Mouse (Mus musculus) liver, embryonic 12.5 days (tissue): ENCODE measurements around the gene Cib4. TPM values are rescaled to one million over a fixed set of nuclear protein-coding genes. Genes with fewer than 3 reads are reported as not detected.

ENCODE experiments used
- ATAC-seq: fragments of 200-750 bp; cut with Nextera tagmentation; 2 replicates; pipeline ENCODE4 v1.8.0; 2017; ENCODE audit warnings: moderate number of reproducible peaks, mild to moderate bottlenecking, moderate library complexity
- H3K27ac ChIP-seq: fragments of 300-500 bp; sonication (generic); 2 replicates; pipeline ENCODE4 v1.5.1; 2016; ENCODE audit warnings: mild to moderate bottlenecking
- H3K27me3 ChIP-seq: fragments of 300-500 bp; sonication (generic); replicated peaks from 2 replicates; pipeline ENCODE4 v1.6.1; 2016; ENCODE audit warnings: mild to moderate bottlenecking, moderate library complexity
- H3K36me3 ChIP-seq: fragments of 300-500 bp; sonication (generic); 2 replicates; pipeline ENCODE4 v1.6.1; 2016; ENCODE audit warnings: mild to moderate bottlenecking, moderate library complexity
- H3K4me1 ChIP-seq: fragments of 300-500 bp; sonication (generic); 2 replicates; pipeline ENCODE4 v1.6.1; 2016
- H3K4me2 ChIP-seq: fragments of 300-500 bp; sonication (generic); 2 replicates; pipeline ENCODE4 v1.6.1; 2016; ENCODE audit warnings: mild to moderate bottlenecking, moderate library complexity
- H3K4me3 ChIP-seq: fragments of 300-500 bp; sonication (generic); 2 replicates; pipeline ENCODE4 v1.5.1; 2016; ENCODE audit warnings: mild to moderate bottlenecking, moderate library complexity
- H3K9ac ChIP-seq: fragments of 300-500 bp; sonication (generic); 2 replicates; pipeline ENCODE4 v1.6.1; 2016; ENCODE audit warnings: mild to moderate bottlenecking, moderate library complexity
- H3K9me3 ChIP-seq: fragments of 300-500 bp; sonication (generic); replicated peaks from 2 replicates; pipeline ENCODE4 v1.6.1; 2016; ENCODE audit warnings: mild to moderate bottlenecking, moderate library complexity
- WGBS: fragments of 180-500 bp; shearing (Covaris S2); methylation state at CpG from one replicate; pipeline ENCODE4 v1.1.7; 2016; ENCODE audit not compliant: insufficient replicate concordance; 5-methylcytosine and 5-hydroxymethylcytosine counted together
- polyA plus RNA-seq: library from polyadenylated mRNA; unstranded; fragments of >200 nt; fragmentation: Nextera tagmentation; extraction: Ambion mirVana; gene quantifications from 2 replicates; pipeline ENCODE4 v1.2.1, GENCODE M21; 2016

The Cib4 gene
- polyA plus RNA-seq, 1 experiment from 2014 or later: not detected

DNA sequence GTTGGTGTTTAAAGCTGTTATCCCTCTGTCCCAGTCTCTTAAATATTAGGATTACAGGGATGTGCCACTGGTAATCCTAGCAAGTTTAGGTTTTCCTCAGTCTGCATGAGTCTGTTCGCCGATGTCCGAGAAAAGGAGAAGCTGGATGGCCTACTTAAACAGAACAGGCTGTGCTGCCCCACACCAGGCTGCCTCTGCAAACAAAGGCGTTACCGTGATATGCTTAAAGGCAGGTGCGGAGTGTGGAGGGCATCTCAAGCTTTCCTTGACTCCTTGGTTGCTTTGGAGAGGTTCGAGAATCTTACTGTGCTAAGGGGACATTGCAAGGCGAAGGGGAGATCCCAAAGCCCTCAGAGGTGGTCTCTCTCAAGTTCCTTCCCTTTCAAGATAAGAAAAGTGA is 48.8 kb downstream of the Cib4 start:
- no peaks in the 10 kb centered on the region for H3K4me1 ChIP-seq
- no peak overlapping the region for H3K27ac ChIP-seq
- 62% methylated on average over 8 of the region's 8 CpGs for WGBS
- H3K4me3 ChIP-seq: no peak overlapping the region
- H3K27me3 ChIP-seq: no peaks in the 10 kb centered on the region
- H3K4me2 ChIP-seq: no peak overlapping the region
- no peak overlapping the region for H3K9ac ChIP-seq
- ATAC-seq: no peak
- H3K9me3 ChIP-seq: no peaks in the 10 kb centered on the region
- no peaks in the 10 kb centered on the region for H3K36me3 ChIP-seq

- WGBS: 56% methylated on average over 2 of the region's 2 CpGs
- Histone ChIP-seq H3K9me3 (no peaks in the 10 kb centered on the region), H3K9ac (no peak overlapping the region), H3K4me3 (no peak overlapping the region), H3K4me1 (no peaks in the 10 kb centered on the region), H3K4me2 (no peak overlapping the region), H3K27me3 (no peaks in the 10 kb centered on the region), H3K36me3 (no peaks in the 10 kb centered on the region), H3K27ac (no peak overlapping the region)
- ATAC-seq: no peak
Measured at GRCm38 (mm10) chr5:30495288-30495687, 50.3 kb downstream of the Cib4 start.

DNA sequence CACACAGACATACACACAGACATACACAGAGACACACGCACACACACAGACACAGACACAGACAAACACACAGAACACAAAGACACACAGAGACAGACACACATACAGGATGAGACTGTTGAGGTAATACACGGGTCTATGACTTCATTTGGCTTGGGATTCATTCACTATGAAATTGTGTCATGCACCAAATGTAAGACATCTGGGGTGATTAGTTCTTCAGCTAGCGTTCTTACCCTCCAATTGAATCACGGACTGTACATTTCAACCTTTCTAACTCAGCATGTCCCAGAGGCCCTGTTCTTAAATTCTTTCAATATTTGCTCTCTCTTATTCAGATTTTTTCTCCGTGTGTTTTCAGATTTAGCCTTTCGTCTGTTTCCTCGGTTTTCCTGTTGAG is 51.0 kb downstream of the Cib4 start:
- no peak overlapping the region for H3K4me3 ChIP-seq
- WGBS: 77% methylated on average over 7 of the region's 7 CpGs

GRCm38 (mm10) chr5:30493723-30494122 is 51.9 kb downstream of the Cib4 start:
- Histone ChIP-seq H3K9me3 (no peaks in the 10 kb centered on the region), H3K4me3 (no peak overlapping the region), H3K9ac (no peak overlapping the region), H3K36me3 (no peaks in the 10 kb centered on the region), H3K4me1 (no peaks in the 10 kb centered on the region), H3K27ac (no peak overlapping the region), H3K4me2 (no peak overlapping the region), H3K27me3 (no peaks in the 10 kb centered on the region)
- WGBS: 42% methylated on average over 7 of the region's 7 CpGs
- ATAC-seq: no peak

More for the DNA sequence above, 51.0 kb downstream of the Cib4 start:
- Histone ChIP-seq H3K36me3 (no peaks in the 10 kb centered on the region), H3K4me2 (no peak overlapping the region), H3K9me3 (no peaks in the 10 kb centered on the region), H3K27me3 (no peaks in the 10 kb centered on the region), H3K27ac (no peak overlapping the region), H3K4me1 (no peaks in the 10 kb centered on the region), H3K9ac (no peak overlapping the region)
- no peak for ATAC-seq

DNA sequence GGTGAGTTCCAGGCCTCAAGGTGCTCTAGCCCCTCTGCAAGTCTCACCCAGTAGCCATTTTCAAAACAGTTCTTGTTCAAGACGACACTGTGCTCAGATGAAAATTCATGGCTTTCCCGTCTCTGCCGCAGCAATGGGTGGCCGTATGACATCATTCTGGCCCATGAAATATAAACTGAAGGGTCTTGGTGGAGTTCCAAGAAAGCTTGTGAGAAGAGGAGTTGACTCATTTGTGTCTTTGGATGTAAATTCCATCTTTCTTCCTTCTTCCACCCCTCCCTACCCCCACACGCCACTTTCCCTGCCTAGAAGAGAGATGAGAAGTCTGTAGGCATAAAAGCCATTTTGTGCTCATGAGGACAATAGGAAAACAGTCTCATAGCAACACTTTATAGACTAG is 54.8 kb downstream of the Cib4 start:
- no peak overlapping the region for H3K4me2 ChIP-seq
- ATAC-seq: no peak

DNA sequence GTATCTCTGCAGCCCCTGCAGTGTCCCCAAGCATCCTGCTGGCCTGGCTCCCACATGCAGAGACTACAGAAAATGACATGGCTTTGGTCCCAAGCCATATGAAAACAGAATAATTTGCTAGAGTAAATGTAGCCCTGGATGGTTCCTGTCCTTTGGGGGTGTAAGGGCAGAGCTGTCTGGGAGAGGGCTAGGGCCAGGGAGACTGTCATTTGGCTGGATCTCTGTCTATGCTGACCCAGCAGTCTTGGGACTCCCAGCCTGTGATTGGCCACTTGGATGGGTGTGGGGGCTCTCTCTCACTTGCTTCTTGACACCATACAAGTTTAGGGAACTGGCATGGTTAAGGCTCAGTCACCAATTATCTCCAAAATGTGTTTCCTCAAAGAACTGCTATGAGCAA is 55.4 kb downstream of the Cib4 start:
- Histone ChIP-seq H3K27me3 (no peaks in the 10 kb centered on the region), H3K36me3 (no peaks in the 10 kb centered on the region), H3K4me1 (no peaks in the 10 kb centered on the region), H3K27ac (no peak overlapping the region), H3K4me3 (no peak overlapping the region), H3K9me3 (no peaks in the 10 kb centered on the region), H3K9ac (no peak overlapping the region), H3K4me2 (no peak overlapping the region)
- no peak for ATAC-seq

More for the DNA sequence above, 54.8 kb downstream of the Cib4 start:
- 57% methylated on average over 5 of the region's 5 CpGs for WGBS
- Histone ChIP-seq H3K9ac (no peak overlapping the region), H3K27ac (no peak overlapping the region), H3K27me3 (no peaks in the 10 kb centered on the region), H3K36me3 (no peaks in the 10 kb centered on the region), H3K4me3 (no peak overlapping the region), H3K4me1 (no peaks in the 10 kb centered on the region), H3K9me3 (no peaks in the 10 kb centered on the region)

DNA sequence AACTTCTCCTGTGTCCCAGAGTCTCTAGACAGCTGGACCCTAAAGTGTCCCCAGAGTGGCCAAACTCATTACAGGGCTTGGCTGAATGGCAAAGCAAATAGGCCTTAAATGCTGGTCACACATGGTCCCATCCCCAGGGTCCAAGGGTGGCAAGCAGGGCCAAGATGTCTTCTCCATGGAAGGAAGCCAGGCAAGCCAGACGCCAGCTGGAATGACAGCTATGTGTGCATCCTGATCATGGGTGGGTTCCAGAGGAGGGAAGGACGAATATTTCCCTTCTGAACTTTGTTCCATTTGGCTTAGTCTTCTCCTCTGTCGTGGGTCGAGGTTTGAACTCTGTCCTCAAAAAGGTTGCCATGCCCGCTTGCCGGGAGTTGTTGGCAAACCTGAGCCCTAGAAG is 60.5 kb downstream of the Cib4 start:
- 53% methylated on average over 6 of the region's 6 CpGs for WGBS
- Histone ChIP-seq H3K4me1 (no peaks in the 10 kb centered on the region), H3K4me2 (no peak overlapping the region), H3K9ac (no peak overlapping the region), H3K4me3 (no peak overlapping the region), H3K27me3 (no peaks in the 10 kb centered on the region), H3K36me3 (no peaks in the 10 kb centered on the region), H3K27ac (no peak overlapping the region), H3K9me3 (no peaks in the 10 kb centered on the region)
- ATAC-seq: no peak

GRCm38 (mm10) chr5:30484591-30484990 is 61.0 kb downstream of the Cib4 start:
- Histone ChIP-seq H3K4me3 (no peak overlapping the region), H3K36me3 (no peaks in the 10 kb centered on the region), H3K9me3 (no peaks in the 10 kb centered on the region), H3K27me3 (no peaks in the 10 kb centered on the region), H3K27ac (no peak overlapping the region), H3K4me1 (no peaks in the 10 kb centered on the region), H3K9ac (no peak overlapping the region), H3K4me2 (no peak overlapping the region)
- 58% methylated on average over 5 of the region's 5 CpGs for WGBS
- no peak for ATAC-seq

- 68% methylated on average over 8 of the region's 8 CpGs for WGBS
- Histone ChIP-seq H3K36me3 (no peaks in the 10 kb centered on the region), H3K4me3 (no peak overlapping the region), H3K9me3 (no peaks in the 10 kb centered on the region), H3K27ac (no peak overlapping the region), H3K4me2 (no peak overlapping the region), H3K9ac (no peak overlapping the region), H3K27me3 (no peaks in the 10 kb centered on the region), H3K4me1 (no peaks in the 10 kb centered on the region)
- no peak for ATAC-seq
Measured at GRCm38 (mm10) chr5:30483533-30483932, 62.1 kb downstream of the Cib4 start.

- Histone ChIP-seq H3K27me3 (no peaks in the 10 kb centered on the region), H3K9me3 (no peaks in the 10 kb centered on the region), H3K4me3 (no peak overlapping the region), H3K9ac (no peak overlapping the region), H3K27ac (no peak overlapping the region), H3K4me2 (no peak overlapping the region), H3K4me1 (no peaks in the 10 kb centered on the region), H3K36me3 (no peaks in the 10 kb centered on the region)
- peak; percentile 32; the same call in 1 of the 2 replicates for ATAC-seq
- 13% methylated on average over 5 of the region's 5 CpGs for WGBS
Measured at GRCm38 (mm10) chr5:30482319-30482718, 63.3 kb downstream of the Cib4 start.

GRCm38 (mm10) chr5:30476534-30476933 is 69.1 kb downstream of the Cib4 start:
- Histone ChIP-seq H3K9ac (no peak overlapping the region), H3K4me3 (no peak overlapping the region), H3K27ac (no peak overlapping the region), H3K27me3 (no peaks in the 10 kb centered on the region), H3K9me3 (no peaks in the 10 kb centered on the region), H3K36me3 (no peaks in the 10 kb centered on the region), H3K4me2 (no peak overlapping the region), H3K4me1 (no peaks in the 10 kb centered on the region)
- no peak for ATAC-seq
- WGBS: 30% methylated on average over 10 of the region's 10 CpGs

DNA sequence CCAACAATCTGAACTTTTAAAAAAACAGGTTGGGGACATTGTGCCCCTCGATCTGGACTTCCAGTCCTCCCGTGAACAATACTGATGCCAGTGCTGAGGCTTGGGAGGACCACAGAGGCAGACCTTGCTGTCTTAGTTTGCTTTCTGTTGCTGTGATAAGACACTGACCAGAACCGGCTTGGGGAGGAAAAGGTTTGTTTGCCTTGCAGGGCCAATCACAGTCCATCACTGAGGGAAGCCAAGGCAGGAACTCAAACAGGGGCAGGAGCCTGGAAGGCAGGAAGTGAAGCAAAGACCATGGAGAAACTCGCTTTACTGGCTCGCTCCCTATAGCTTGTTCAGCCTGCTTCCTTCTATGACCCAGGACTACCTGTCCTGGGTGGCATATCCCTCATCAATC is 73.5 kb downstream of the Cib4 start:
- H3K36me3 ChIP-seq: no peaks in the 10 kb centered on the region
- WGBS: 29% methylated on average over 5 of the region's 5 CpGs
- H3K4me2 ChIP-seq: no peak overlapping the region
- no peak overlapping the region for H3K4me3 ChIP-seq
- ATAC-seq: no peak
- no peak overlapping the region for H3K9ac ChIP-seq
- no peak overlapping the region for H3K27ac ChIP-seq
- peaks cover 18% of the 10 kb centered on the region for H3K27me3 ChIP-seq
- no peaks in the 10 kb centered on the region for H3K4me1 ChIP-seq
- H3K9me3 ChIP-seq: no peaks in the 10 kb centered on the region

DNA sequence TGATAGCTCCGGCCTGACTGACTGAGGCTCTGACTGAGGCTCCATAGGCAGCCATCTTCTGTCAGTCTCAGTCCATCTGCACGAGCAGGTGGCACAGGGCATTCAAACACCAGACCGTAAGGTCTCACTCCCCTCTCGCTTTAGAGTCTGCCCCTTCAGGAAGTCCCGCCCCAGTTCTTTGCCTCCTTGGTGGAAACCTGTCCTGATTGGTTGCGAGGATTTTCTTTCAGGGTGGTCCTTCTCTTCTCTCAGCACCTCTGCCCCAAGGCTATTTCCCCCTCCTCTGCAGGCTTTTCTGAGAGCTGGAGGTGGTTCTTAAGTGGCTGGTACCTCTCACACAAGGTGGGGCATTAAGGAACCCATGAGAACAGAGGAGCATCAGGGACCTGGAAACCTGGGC is 75.2 kb downstream of the Cib4 start:
- WGBS: 51% methylated on average over 6 of the region's 6 CpGs

More for the DNA sequence above, 75.2 kb downstream of the Cib4 start:
- Histone ChIP-seq H3K27me3 (peaks cover 35% of the 10 kb centered on the region), H3K4me3 (no peak overlapping the region), H3K36me3 (no peaks in the 10 kb centered on the region), H3K4me1 (no peaks in the 10 kb centered on the region), H3K4me2 (no peak overlapping the region), H3K9ac (no peak overlapping the region), H3K27ac (no peak overlapping the region), H3K9me3 (no peaks in the 10 kb centered on the region)
- ATAC-seq: no peak
